Mouse (Mus musculus) neural tube, embryonic 11.5 days (tissue): ENCODE measurements around the gene Taar1. TPM values are rescaled to one million over a fixed set of nuclear protein-coding genes. Genes with fewer than 3 reads are reported as not detected.

Experiments used
- ATAC-seq: fragments of 200-750 bp; cut with Nextera tagmentation; 2 replicates; pipeline ENCODE4 v1.8.0; 2017; ENCODE audit warnings: moderate number of reproducible peaks, mild to moderate bottlenecking, moderate TSS enrichment, moderate library complexity; ENCODE audit not compliant: insufficient read depth, low FRiP score, low TSS enrichment
- DNase-seq: peaks from one replicate; pipeline ENCODE4 v3.0.0-alpha.2; 2015; ENCODE audit warnings: low spot score
- H3K27ac ChIP-seq: fragments of 300-500 bp; sonication (generic); 2 replicates; pipeline ENCODE4 v1.5.1; 2014; ENCODE audit warnings: low read depth, mild to moderate bottlenecking, low read length
- H3K27me3 ChIP-seq: fragments of 300-500 bp; sonication (generic); 2 replicates; pipeline ENCODE4 v1.6.1; 2014; ENCODE audit warnings: mild to moderate bottlenecking, low read length, mixed read lengths; ENCODE audit not compliant: control insufficient read depth, insufficient read depth
- H3K36me3 ChIP-seq: fragments of 300-500 bp; sonication (generic); 2 replicates; pipeline ENCODE4 v1.6.1; 2014; ENCODE audit warnings: mild to moderate bottlenecking, low read length, moderate library complexity, mixed read lengths; ENCODE audit not compliant: control insufficient read depth, insufficient read depth
- H3K4me1 ChIP-seq: fragments of 300-500 bp; sonication (generic); 2 replicates; pipeline ENCODE4 v1.6.1; 2014; ENCODE audit warnings: low read length, mixed read lengths; ENCODE audit not compliant: control insufficient read depth, insufficient read depth
- H3K4me2 ChIP-seq: fragments of 300-500 bp; sonication (generic); 2 replicates; pipeline ENCODE4 v1.6.1; 2014; ENCODE audit warnings: low read depth, mild to moderate bottlenecking, moderate library complexity
- H3K4me3 ChIP-seq: fragments of 300-500 bp; sonication (generic); 2 replicates; pipeline ENCODE4 v1.5.1; 2014; ENCODE audit warnings: low read depth, low read length
- H3K9ac ChIP-seq: fragments of 300-500 bp; sonication (generic); 2 replicates; pipeline ENCODE4 v1.6.1; 2014; ENCODE audit warnings: mild to moderate bottlenecking, low read length
- H3K9me3 ChIP-seq: fragments of 300-500 bp; sonication (generic); 2 replicates; pipeline ENCODE4 v1.6.1; 2016; ENCODE audit warnings: low read length; ENCODE audit not compliant: control insufficient read depth
- WGBS: fragments of 180-500 bp; shearing (Covaris S2); extraction: QIAGEN DNeasy Blood & Tissue Kit; methylation state at CpG from one replicate; pipeline ENCODE4 v1.1.7; 2014; 5-methylcytosine and 5-hydroxymethylcytosine counted together
- polyA plus RNA-seq: library from polyadenylated mRNA; unstranded; fragments of >200 nt; fragmentation: Nextera tagmentation; extraction: Ambion mirVana; gene quantifications from 2 replicates; pipeline ENCODE4 v1.2.1, GENCODE M21; 2014

Gene Taar1
- polyA plus RNA-seq, 1 experiment from 2014 or later: not detected

DNA sequence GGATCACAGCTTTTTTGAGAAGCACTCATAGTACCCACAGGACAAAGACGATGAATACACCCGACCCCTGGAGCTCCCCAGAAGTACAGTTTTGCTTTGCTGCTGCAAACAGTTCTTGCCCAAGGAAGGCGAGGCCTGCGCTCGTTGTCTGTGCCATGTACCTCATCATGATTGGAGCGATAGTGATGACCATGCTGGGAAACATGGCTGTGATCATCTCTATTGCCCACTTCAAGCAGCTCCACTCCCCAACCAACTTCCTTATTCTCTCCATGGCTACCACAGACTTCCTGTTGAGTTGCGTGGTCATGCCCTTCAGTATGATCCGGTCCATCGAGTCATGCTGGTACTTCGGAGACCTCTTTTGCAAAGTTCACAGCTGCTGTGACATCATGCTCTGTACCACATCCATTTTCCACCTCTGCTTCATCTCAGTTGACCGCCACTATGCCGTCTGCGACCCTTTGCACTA, 40.3 kb downstream of the Taar1 start, which contains the start of gene Taar4:
Taar4 (plus strand) TSS at position 51 of the 472 bp plus-strand sequence.
- H3K4me1 ChIP-seq: no peaks in the 10 kb centered on the region
- H3K4me2 ChIP-seq: no peak within 1 kb of the TSS
- no peak within 1 kb of the TSS for H3K4me3 ChIP-seq
- H3K9ac ChIP-seq: no peak within 1 kb of the TSS
- ATAC-seq (no peak), DNase-seq (no peak)
- H3K27ac ChIP-seq: no peak within 1 kb of the TSS
- H3K27me3 ChIP-seq: no peaks in the 10 kb centered on the region
- H3K9me3 ChIP-seq: no peaks in the 10 kb centered on the region
- 93% methylated on average over 13 of the region's 13 CpGs for WGBS
- no peaks in the 10 kb centered on the region for H3K36me3 ChIP-seq

DNA sequence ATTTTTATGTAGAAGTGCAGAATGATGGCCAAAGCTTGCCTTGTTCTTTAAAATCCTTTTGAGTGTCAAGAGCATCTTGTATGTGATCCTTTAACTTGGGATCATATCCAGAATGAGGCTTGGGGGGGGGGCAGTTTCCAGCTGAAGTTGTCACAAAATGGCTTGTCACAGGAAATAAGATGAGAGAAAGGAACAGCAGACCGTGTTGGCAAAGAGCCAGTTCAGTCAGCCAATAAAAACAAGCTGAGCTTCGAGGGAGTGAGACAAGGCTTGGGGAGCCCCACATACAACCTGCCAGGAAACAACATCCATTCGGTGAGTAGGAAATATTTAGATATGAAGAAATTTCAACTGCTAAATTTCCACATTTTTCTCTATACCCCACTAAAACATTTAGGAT, 43.3 kb downstream of the Taar1 start:
- H3K9ac ChIP-seq: no peak overlapping the region
- WGBS: 70% methylated on average over 3 of the region's 3 CpGs
- no peaks in the 10 kb centered on the region for H3K4me1 ChIP-seq
- DNase-seq (no peak), ATAC-seq (no peak)
- H3K27me3 ChIP-seq: no peaks in the 10 kb centered on the region
- H3K36me3 ChIP-seq: no peaks in the 10 kb centered on the region
- H3K4me2 ChIP-seq: no peak overlapping the region
- no peaks in the 10 kb centered on the region for H3K9me3 ChIP-seq
- no peak overlapping the region for H3K27ac ChIP-seq
- no peak overlapping the region for H3K4me3 ChIP-seq

DNA sequence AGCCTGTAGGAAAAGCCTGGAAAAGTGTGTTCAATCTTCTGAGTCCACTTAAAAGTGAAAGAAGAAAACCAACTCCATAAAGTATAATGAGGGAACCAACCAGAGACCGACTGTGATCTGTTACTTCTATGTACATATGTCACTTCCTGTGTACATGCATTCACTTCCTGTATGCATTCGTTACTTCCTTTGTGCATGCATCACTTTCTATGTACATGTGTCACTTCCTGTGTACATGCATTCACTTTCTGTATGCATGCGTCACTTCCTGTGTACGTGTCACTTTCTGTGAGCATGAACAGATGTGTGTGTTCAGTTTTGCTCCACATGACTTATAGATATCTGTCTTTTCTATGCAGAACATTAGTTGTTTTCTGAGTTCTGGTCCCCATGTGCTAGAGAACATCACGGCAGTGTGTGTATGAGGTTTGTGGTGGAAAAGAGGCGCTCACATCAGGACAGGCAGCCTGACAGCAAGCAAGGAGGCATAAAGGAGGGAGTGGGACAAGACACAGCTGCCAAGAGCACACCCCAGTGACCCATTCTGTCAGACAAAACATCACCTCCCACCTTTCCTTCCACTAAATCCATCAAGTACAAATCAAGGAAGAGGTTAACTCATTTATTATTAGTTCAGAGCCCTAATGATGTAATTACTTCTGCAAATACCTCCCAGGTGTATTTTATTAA, 44.9 kb downstream of the Taar1 start:
- Histone ChIP-seq H3K4me1 (no peaks in the 10 kb centered on the region), H3K36me3 (no peaks in the 10 kb centered on the region), H3K9me3 (no peaks in the 10 kb centered on the region), H3K27ac (no peak overlapping the region), H3K4me2 (no peak overlapping the region), H3K9ac (no peak overlapping the region), H3K4me3 (no peak overlapping the region), H3K27me3 (no peaks in the 10 kb centered on the region)
- WGBS: 87% methylated on average over 6 of the region's 6 CpGs
- ATAC-seq: no peak
- no peak for DNase-seq

DNA sequence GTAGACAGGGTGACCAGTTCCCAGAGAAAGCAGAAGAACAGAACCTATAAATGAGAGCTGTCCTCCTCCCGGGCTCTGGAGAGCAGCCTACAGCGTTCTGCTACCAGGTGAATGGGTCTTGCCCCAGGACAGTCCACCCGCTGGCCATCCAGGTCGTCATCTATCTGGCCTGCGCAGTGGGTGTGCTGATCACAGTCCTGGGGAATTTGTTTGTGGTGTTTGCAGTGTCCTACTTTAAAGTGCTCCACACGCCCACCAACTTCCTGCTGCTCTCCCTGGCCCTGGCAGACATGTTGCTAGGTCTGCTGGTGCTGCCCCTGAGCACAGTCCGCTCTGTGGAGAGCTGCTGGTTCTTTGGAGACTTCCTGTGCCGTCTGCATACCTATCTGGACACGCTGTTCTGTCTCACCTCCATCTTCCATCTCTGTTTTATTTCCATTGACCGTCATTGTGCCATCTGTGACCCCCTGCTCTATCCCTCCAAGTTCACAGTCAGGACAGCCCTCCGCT, 50.6 kb downstream of the Taar1 start, which contains the start of gene Taar5:
Taar5 (plus strand) TSS at position 51 of the 510 bp plus-strand sequence.
- DNase-seq: no peak
- H3K27me3 ChIP-seq: no peaks in the 10 kb centered on the region

More for the DNA sequence above, 50.6 kb downstream of the Taar1 start, which contains the start of gene Taar5:
- Histone ChIP-seq H3K4me1 (no peaks in the 10 kb centered on the region), H3K9me3 (no peaks in the 10 kb centered on the region), H3K4me3 (no peak within 1 kb of the TSS), H3K36me3 (no peaks in the 10 kb centered on the region), H3K4me2 (no peak within 1 kb of the TSS), H3K27ac (no peak within 1 kb of the TSS), H3K9ac (no peak within 1 kb of the TSS)
- no peak for ATAC-seq
- WGBS: 91% methylated on average over 11 of the region's 11 CpGs

Other genes with a start within 250 kb of the Taar1 start
- gene Rps12, start 133.1 kb upstream of the Taar1 start, polyA plus RNA-seq: 115 and 133 TPM in 2 replicates
- gene Slc18b1, start 123.4 kb upstream of the Taar1 start, polyA plus RNA-seq: 15.8 and 16.0 TPM in 2 replicates
- not detected in 2 replicates for gene Vnn3, start 68.9 kb upstream of the Taar1 start, polyA plus RNA-seq
- 0.82 and 0.96 TPM in 2 replicates for gene Vnn1, start 25.7 kb upstream of the Taar1 start, polyA plus RNA-seq
- gene Taar2, start 18.2 kb downstream of the Taar1 start, polyA plus RNA-seq: not detected in 2 replicates
- not detected in 2 replicates for gene Taar3, start 29.2 kb downstream of the Taar1 start, polyA plus RNA-seq
- gene Taar4, start 40.1 kb downstream of the Taar1 start, polyA plus RNA-seq: not detected in 2 replicates
- not detected in 2 replicates for gene Taar5, start 50.4 kb downstream of the Taar1 start, polyA plus RNA-seq
- not detected in 2 replicates for gene Taar6, start 65.3 kb downstream of the Taar1 start, polyA plus RNA-seq
- not detected in 2 replicates for gene Taar7a, start 73.1 kb downstream of the Taar1 start, polyA plus RNA-seq
- gene Taar7b, start 79.6 kb downstream of the Taar1 start, polyA plus RNA-seq: not detected in 2 replicates
- not detected in 2 replicates for gene Taar7d, start 106.9 kb downstream of the Taar1 start, polyA plus RNA-seq
- not detected in 2 replicates for gene Taar7e, start 117.3 kb downstream of the Taar1 start, polyA plus RNA-seq
- not detected in 2 replicates for gene Taar7f, start 129.2 kb downstream of the Taar1 start, polyA plus RNA-seq
- gene Taar8a, start 156.1 kb downstream of the Taar1 start, polyA plus RNA-seq: not detected in 2 replicates
- not detected in 2 replicates for gene Taar8b, start 171.9 kb downstream of the Taar1 start, polyA plus RNA-seq
- gene Taar8c, start 181.6 kb downstream of the Taar1 start, polyA plus RNA-seq: not detected in 2 replicates
- gene Taar9, start 189.2 kb downstream of the Taar1 start, polyA plus RNA-seq: not detected in 2 replicates
- gene Stx7, start 228.9 kb downstream of the Taar1 start, polyA plus RNA-seq: 112 and 126 TPM in 2 replicates